Mouse (Mus musculus) testis, adult 2 months (tissue): ENCODE results near the gene Smagp.

Experiments
- CTCF ChIP-seq: fragments of 200-500 bp; IDR thresholded peaks from 2 replicates; pipeline ENCODE4 v1.5.1; 2012; ENCODE audit warnings: low read depth, mild to moderate bottlenecking, inconsistent platforms, low read length, moderate library complexity; ENCODE audit not compliant: control insufficient read depth, insufficient read depth, insufficient replicate concordance
- POLR2A ChIP-seq: fragments of 200-500 bp; IDR thresholded peaks from 2 replicates; pipeline ENCODE4 v1.6.1; 2012; ENCODE audit warnings: low read depth, mild to moderate bottlenecking, inconsistent platforms, low read length, moderate library complexity; ENCODE audit not compliant: control insufficient read depth

- no peak for TF ChIP-seq CTCF
- TF ChIP-seq POLR2A, result no peak
Measured at GRCm38 (mm10) chr15:100642451-100642850, 5.7 kb upstream of the Smagp start.
